Mouse (Mus musculus) kidney, postnatal 0 days (tissue): Measurements from ENCODE around the gene Thap12. TPM values are rescaled to one million over a fixed set of nuclear protein-coding genes. Genes with fewer than 3 reads are reported as not detected.
A peak's percentile ranks its signal among the peaks of the same experiment; 100 is the strongest.

Source experiments
- ATAC-seq: fragments of 200-750 bp; cut with Nextera tagmentation; replicated peaks from 2 replicates; pipeline ENCODE4 v1.8.0; 2017; ENCODE audit warnings: low read depth, moderate number of reproducible peaks, moderate TSS enrichment, moderate library complexity; ENCODE audit not compliant: low FRiP score
- DNase-seq: peaks from one replicate; pipeline ENCODE4 v3.0.0-alpha.2; 2016; ENCODE audit warnings: low spot score
- H3K27ac ChIP-seq: fragments of 300-500 bp; sonication (generic); 2 replicates; pipeline ENCODE4 v1.5.1; 2014; ENCODE audit warnings: mild to moderate bottlenecking
- H3K27me3 ChIP-seq: fragments of 300-500 bp; sonication (generic); 2 replicates; pipeline ENCODE4 v1.6.1; 2014; ENCODE audit warnings: low read length, mixed read lengths; ENCODE audit not compliant: insufficient read depth
- H3K36me3 ChIP-seq: fragments of 300-500 bp; sonication (generic); 2 replicates; pipeline ENCODE4 v1.6.1; 2014; ENCODE audit warnings: low read length, mixed read lengths; ENCODE audit not compliant: insufficient read depth
- H3K4me1 ChIP-seq: fragments of 300-500 bp; sonication (generic); replicated peaks from 2 replicates; pipeline ENCODE4 v1.6.1; 2014; ENCODE audit warnings: antibody characterized with exemption, low read length, mixed read lengths; ENCODE audit not compliant: insufficient read depth
- H3K4me2 ChIP-seq: fragments of 300-500 bp; sonication (generic); 2 replicates; pipeline ENCODE4 v1.6.1; 2014; ENCODE audit warnings: mild to moderate bottlenecking, low read length, moderate library complexity, mixed read lengths
- H3K4me3 ChIP-seq: fragments of 300-500 bp; sonication (generic); replicated peaks from 2 replicates; pipeline ENCODE4 v1.5.1; 2014; ENCODE audit warnings: low read depth, low read length
- H3K9ac ChIP-seq: fragments of 300-500 bp; sonication (generic); 2 replicates; pipeline ENCODE4 v1.6.1; 2014; ENCODE audit warnings: low read depth, low read length
- H3K9me3 ChIP-seq: fragments of 300-500 bp; sonication (generic); replicated peaks from 2 replicates; pipeline ENCODE4 v1.6.1; 2016; ENCODE audit warnings: low read length, inconsistent platforms, mixed read lengths
- CTCF ChIP-seq: IDR thresholded peaks from 2 replicates; pipeline ENCODE4 v1.5.1; 2016; ENCODE audit warnings: antibody characterized with exemption, low read depth, mild to moderate bottlenecking, moderate library complexity
- WGBS: fragments of 180-500 bp; shearing (Covaris S2); extraction: QIAGEN DNeasy Blood & Tissue Kit; methylation state at CpG from one replicate; pipeline ENCODE4 v1.1.7; 2014; 5-methylcytosine and 5-hydroxymethylcytosine counted together
- polyA plus RNA-seq: library from polyadenylated mRNA; unstranded; fragments of >200 nt; fragmentation: Nextera tagmentation; extraction: Ambion mirVana; gene quantifications from 2 replicates; pipeline ENCODE4 v1.2.1, GENCODE M21; 2015

Gene Thap12
- polyA plus RNA-seq, 1 experiment from 2014 or later = 45.5 TPM

GRCm38 (mm10) chr7:98736780-98737550 is 34.1 kb downstream of the Thap12 start:
- DNase-seq (no peak), ATAC-seq (no peak)
- H3K4me2 ChIP-seq = no peak overlapping the region
- H3K27ac ChIP-seq = no peak overlapping the region
- WGBS = 79% methylated on average over 7 of the region's 7 CpGs
- H3K27me3 ChIP-seq = no peaks in the 10 kb centered on the region
- H3K9ac ChIP-seq = no peak overlapping the region
- TF ChIP-seq CTCF = no peak
- no peaks in the 10 kb centered on the region for H3K9me3 ChIP-seq
- H3K4me3 ChIP-seq = no peak overlapping the region
- H3K4me1 ChIP-seq = peaks cover 7% of the 10 kb centered on the region
- no peaks in the 10 kb centered on the region for H3K36me3 ChIP-seq

DNA sequence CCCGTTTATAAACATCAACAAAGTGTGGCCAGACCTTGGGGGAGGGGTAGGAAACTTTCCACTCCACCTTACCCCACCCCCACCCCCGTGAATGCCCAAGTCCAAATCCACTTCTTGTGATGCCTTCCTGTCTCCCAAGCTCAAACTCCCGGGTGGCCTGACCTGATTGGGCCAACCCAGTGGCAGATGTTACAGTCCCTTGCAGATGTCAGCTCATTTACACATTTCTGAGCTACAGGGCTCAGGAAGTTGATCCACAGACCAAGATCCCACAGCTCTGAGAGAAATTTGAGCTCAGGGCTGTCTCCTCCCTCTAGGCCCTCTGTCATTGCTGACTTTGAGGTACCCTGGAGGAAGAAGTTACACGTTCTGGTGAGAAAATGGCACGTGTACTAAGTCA is 37.5 kb downstream of the Thap12 start:
- Histone ChIP-seq H3K4me3 (no peak overlapping the region), H3K27me3 (no peaks in the 10 kb centered on the region), H3K9ac (no peak overlapping the region), H3K27ac (no peak overlapping the region), H3K36me3 (no peaks in the 10 kb centered on the region), H3K9me3 (no peaks in the 10 kb centered on the region), H3K4me2 (no peak overlapping the region), H3K4me1 (peaks cover 7% of the 10 kb centered on the region)
- ATAC-seq (no peak), DNase-seq (peak; percentile 71)
- no peak for TF ChIP-seq CTCF
- WGBS = 12% methylated on average over 5 of the region's 5 CpGs

- TF ChIP-seq CTCF = peak; percentile 90
- WGBS = 0% methylated on average over 3 of the region's 3 CpGs
Observed at GRCm38 (mm10) chr7:98743312-98743711, 40.4 kb downstream of the Thap12 start.

DNA sequence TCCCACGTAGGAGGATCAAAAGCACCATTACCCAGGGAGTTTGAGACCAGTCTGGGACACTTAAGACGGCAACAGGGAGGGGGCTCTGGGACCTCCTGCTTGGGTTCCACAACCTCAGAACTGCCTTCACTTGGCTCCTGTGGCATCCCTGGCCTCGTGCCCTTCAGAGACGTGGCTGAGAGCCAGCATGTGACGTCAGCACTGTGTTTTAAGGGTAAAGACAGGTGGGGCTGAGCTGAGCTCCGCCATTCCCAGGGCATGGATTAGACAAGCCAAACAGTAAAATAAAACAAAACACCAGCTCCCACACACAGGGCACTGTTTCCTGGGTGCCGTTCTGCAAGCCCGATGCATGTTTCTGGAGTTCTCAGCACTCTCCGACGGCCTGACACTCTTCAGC is 47.5 kb downstream of the Thap12 start:
- no peak for DNase-seq

More at GRCm38 (mm10) chr7:98743312-98743711, 40.4 kb downstream of the Thap12 start:
- Histone ChIP-seq H3K4me3 (no peak overlapping the region), H3K36me3 (no peaks in the 10 kb centered on the region), H3K4me1 (peaks cover 7% of the 10 kb centered on the region), H3K4me2 (no peak overlapping the region), H3K27ac (no peak overlapping the region), H3K27me3 (no peaks in the 10 kb centered on the region), H3K9ac (no peak overlapping the region), H3K9me3 (no peaks in the 10 kb centered on the region)
- peak; percentile 45; the same call in 1 of the 2 replicates for ATAC-seq
- DNase-seq = peak; percentile 80

DNA sequence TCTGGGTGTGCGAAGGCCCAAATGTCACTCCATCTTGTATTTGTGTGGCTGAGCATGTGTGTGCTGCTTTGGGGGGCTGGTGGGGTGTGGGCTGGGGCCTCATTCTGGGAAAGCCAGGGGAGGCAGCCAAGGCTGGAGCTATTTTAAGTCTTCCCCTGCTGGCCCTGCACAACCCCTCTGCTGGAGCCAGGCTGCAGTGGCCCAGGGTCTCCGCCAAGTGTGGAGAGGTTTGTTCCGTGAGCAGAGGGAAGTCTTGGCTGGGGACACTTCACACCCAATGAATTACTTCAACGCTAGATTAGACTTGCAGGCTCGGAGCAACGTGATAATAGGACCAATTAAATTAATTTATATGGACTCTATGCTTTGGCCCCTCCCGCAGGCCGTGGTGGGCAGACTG is 49.8 kb downstream of the Thap12 start:
- H3K9ac ChIP-seq = no peak overlapping the region
- whole genome bisulfite sequencing = 64% methylated on average over 8 of the region's 8 CpGs
- no peaks in the 10 kb centered on the region for H3K9me3 ChIP-seq
- H3K27ac ChIP-seq = no peak overlapping the region
- DNase-seq = no peak
- H3K4me1 ChIP-seq = no peaks in the 10 kb centered on the region
- H3K4me3 ChIP-seq = no peak overlapping the region
- no peak for TF ChIP-seq CTCF
- no peaks in the 10 kb centered on the region; the same call in 1 of the 2 replicates for H3K27me3 ChIP-seq
- no peaks in the 10 kb centered on the region for H3K36me3 ChIP-seq
- no peak overlapping the region for H3K4me2 ChIP-seq
- no peak for ATAC-seq

More for the DNA sequence above, 47.5 kb downstream of the Thap12 start:
- ATAC-seq = no peak
- no peak overlapping the region for H3K27ac ChIP-seq
- H3K4me3 ChIP-seq = no peak overlapping the region
- no peak overlapping the region for H3K9ac ChIP-seq
- no peak for TF ChIP-seq CTCF
- no peaks in the 10 kb centered on the region; the same call in 1 of the 2 replicates for H3K27me3 ChIP-seq
- no peaks in the 10 kb centered on the region for H3K36me3 ChIP-seq
- WGBS = 58% methylated on average over 10 of the region's 10 CpGs
- no peak overlapping the region for H3K4me2 ChIP-seq
- no peaks in the 10 kb centered on the region for H3K9me3 ChIP-seq
- no peaks in the 10 kb centered on the region for H3K4me1 ChIP-seq

- TF ChIP-seq CTCF = no peak
- H3K36me3 ChIP-seq = no peaks in the 10 kb centered on the region
- WGBS = 26% methylated on average over 11 of the region's 11 CpGs
- H3K27me3 ChIP-seq = peaks cover 9% of the 10 kb centered on the region
- no peak overlapping the region for H3K9ac ChIP-seq
- H3K27ac ChIP-seq = no peak overlapping the region
- peak; percentile 58 for DNase-seq
- no peak for ATAC-seq
- H3K4me1 ChIP-seq = no peaks in the 10 kb centered on the region
- H3K4me2 ChIP-seq = no peak overlapping the region
- H3K9me3 ChIP-seq = no peaks in the 10 kb centered on the region
- H3K4me3 ChIP-seq = no peak overlapping the region
Observed at GRCm38 (mm10) chr7:98756050-98756449, 53.1 kb downstream of the Thap12 start.

- 0 out of 2 replicates have a peak, but pooled peaks have one; percentile 0 for TF ChIP-seq CTCF
- Histone ChIP-seq H3K4me3 (no peak overlapping the region), H3K4me1 (no peaks in the 10 kb centered on the region), H3K36me3 (no peaks in the 10 kb centered on the region), H3K9me3 (no peaks in the 10 kb centered on the region), H3K9ac (no peak overlapping the region), H3K4me2 (no peak overlapping the region), H3K27me3 (peaks cover 9% of the 10 kb centered on the region), H3K27ac (no peak overlapping the region)
- DNase-seq = no peak
- no peak for ATAC-seq
- WGBS = 68% methylated on average over 8 of the region's 8 CpGs
Observed at GRCm38 (mm10) chr7:98756556-98756955, 53.7 kb downstream of the Thap12 start.
